Mouse (Mus musculus) neutrophil, adult 59 days (primary cell): Measurements from ENCODE around the gene Wfdc15a. TPM values are rescaled to one million over a fixed set of nuclear protein-coding genes. Genes with fewer than 3 reads are reported as not detected.

ENCODE experiments used
- total RNA-seq, 2 experiments: library from RNA; stranded (reverse); gene quantifications; 1 replicate in 1 of 2; 2 replicates in 1 of 2; pipeline ENCODE4 v1.2.4; 2023

Gene Wfdc15a
- total RNA-seq, result not detected

GRCm38 (mm10) chr2:164199626-164200327, at the start of gene Wfdc15a:
TSS of gene Wfdc15a (minus strand) at chr2:164200130.

DNA sequence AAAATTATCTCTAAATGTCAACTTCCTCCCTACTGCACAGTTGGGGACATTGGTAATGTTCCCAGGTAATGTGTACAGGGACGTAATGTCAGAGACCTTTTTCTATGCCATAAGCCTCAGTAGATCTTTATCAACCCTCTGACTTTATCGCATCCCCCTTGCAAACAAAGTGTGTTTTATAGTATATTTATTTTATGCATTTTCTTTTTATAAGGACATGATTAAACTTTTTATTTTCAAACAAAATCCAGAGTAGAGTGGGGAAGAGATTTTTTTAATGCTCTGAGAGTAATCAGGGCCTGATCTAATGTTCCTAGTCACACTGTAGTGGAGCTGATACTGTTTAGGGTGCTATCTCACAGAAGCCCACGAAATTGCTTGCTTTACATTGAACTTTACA, 38.4 kb upstream of the Wfdc15a start, which contains the start of gene Svs2:
Gene Svs2, minus strand, starts transcription at position 101 of the 400 bp plus-strand sequence.

GRCm38 (mm10) chr2:164221522-164221921, 21.6 kb upstream of the Wfdc15a start, which contains the start of gene Wfdc15b:
TSS of gene Wfdc15b (minus strand) at chr2:164221660.

GRCm38 (mm10) chr2:164190576-164190975, 9.4 kb downstream of the Wfdc15a start, which contains the start of gene Wfdc12:
TSS of gene Wfdc12 (minus strand) at chr2:164190608.

DNA sequence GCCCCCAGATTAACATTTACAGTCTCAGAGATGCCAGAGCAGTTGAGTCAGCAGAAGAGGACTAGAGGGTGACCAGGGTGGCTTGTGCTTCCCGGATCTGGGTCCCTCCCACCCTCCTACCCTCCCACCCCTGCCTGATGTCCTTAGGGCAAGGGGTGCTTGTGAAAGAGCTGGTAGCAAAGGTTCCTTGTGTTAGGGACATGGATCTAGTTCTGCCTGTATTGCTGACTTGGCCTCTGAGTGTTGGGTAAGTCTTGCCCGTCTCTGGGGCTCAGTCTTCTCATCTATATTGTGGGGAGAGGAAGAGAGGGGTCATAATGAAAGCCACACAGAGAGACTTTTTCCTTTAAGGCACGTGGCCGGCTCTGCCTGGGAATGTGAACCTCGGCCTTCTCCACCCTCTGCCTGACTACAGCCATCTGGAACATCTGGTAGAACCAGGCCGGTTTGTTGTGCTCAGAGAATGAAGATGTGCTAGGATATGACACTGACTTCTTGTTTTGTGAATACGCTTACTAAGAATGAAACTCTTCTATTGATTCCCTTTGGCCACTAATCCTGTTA, 17.2 kb downstream of the Wfdc15a start, which contains the start of gene Wfdc5:
Gene Wfdc5, minus strand, starts transcription at position 51 of the 564 bp plus-strand sequence.

DNA sequence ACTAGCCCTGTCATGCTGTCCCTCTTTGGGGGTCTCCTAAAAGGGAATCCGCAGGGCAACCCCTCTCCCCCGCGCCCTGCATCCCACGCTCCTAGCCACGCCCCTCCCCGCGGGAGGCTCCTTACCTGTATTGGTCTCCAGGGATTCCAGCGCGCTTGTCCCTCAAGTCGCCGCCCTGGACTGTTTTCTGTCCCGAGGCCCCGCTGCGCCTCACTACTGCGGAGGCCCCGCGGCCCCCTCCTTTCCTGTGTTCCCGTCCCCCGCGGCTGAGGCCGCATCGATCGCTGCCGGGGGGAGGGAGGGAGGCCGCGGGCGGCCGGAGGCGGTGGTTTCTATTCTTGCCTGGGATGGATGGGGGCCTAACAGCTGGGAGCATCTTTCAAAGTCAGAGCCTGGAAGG, 29.0 kb downstream of the Wfdc15a start, which contains the start of gene Kcns1:
Gene Kcns1, minus strand, starts transcription at position 212 of the 400 bp plus-strand sequence.

Other genes starting within 250 kb of the Wfdc15a start
- gene Ywhab, start 205.2 kb downstream of the Wfdc15a start, total RNA-seq, result 100 to 1,000 TPM; 147 to 164 TPM
- 10 to 100 TPM; 12.4 to 13.0 TPM for gene Pabpc1l, start 174.7 kb downstream of the Wfdc15a start, total RNA-seq
- gene Stk4, start 129.8 kb downstream of the Wfdc15a start, total RNA-seq, result 100 to 1,000 TPM; 159 to 163 TPM
- 10 to 100 TPM; 40.3 to 49.7 TPM for gene Tomm34, start 129.0 kb downstream of the Wfdc15a start, total RNA-seq
- gene Kcns1, start 29.0 kb downstream of the Wfdc15a start, total RNA-seq, result not detected
- not detected for gene Wfdc5, start 17.4 kb downstream of the Wfdc15a start, total RNA-seq
- not detected for gene Wfdc12, start 9.5 kb downstream of the Wfdc15a start, total RNA-seq
- gene Wfdc15b, start 21.5 kb upstream of the Wfdc15a start, total RNA-seq, result not detected
- not detected for gene Svs2, start 38.3 kb upstream of the Wfdc15a start, total RNA-seq
- gene Svs3b, start 56.5 kb upstream of the Wfdc15a start, total RNA-seq, result not detected
- not detected for gene Svs4, start 78.3 kb upstream of the Wfdc15a start, total RNA-seq
- gene Svs3a, start 89.1 kb upstream of the Wfdc15a start, total RNA-seq, result not detected
- not detected for gene Svs6, start 116.6 kb upstream of the Wfdc15a start, total RNA-seq
- gene Svs5, start 132.6 kb upstream of the Wfdc15a start, total RNA-seq, result not detected
- 100 to 1,000 TPM; 591 to 696 TPM for gene Slpi, start 189.0 kb upstream of the Wfdc15a start, total RNA-seq
- gene Rbpjl, start 203.0 kb upstream of the Wfdc15a start, total RNA-seq, result not detected
- not detected for gene Matn4, start 205.0 kb upstream of the Wfdc15a start, total RNA-seq
- gene Sdc4, start 243.8 kb upstream of the Wfdc15a start, total RNA-seq, result 1 to 10 TPM; 2.4 to 3.9 TPM